Mouse (Mus musculus): ENCODE data around the gene Gm17416. TPM values are rescaled to one million over a fixed set of nuclear protein-coding genes. Genes with fewer than 3 reads are reported as not detected.
A peak's percentile ranks its signal among the peaks of the same experiment; 100 is the strongest.

Gene Gm17416
- not detected in 2 replicates for polyA plus RNA-seq (2016; fragmentation: Nextera tagmentation; extraction: Ambion mirVana)

- Histone ChIP-seq H3K27ac (ENCODE audit: poor library complexity, severe bottlenecking) (no peak within 1 kb of the TSS), H3K9me3 (replicated peaks) (no peaks in the 10 kb centered on the region), H3K4me2 (no peak within 1 kb of the TSS), H3K9ac (no peak within 1 kb of the TSS), H3K27me3 (replicated peaks) (peaks cover 2% of the 10 kb centered on the region), H3K4me3 (no peak within 1 kb of the TSS), H3K4me1 (replicated peaks) (no peaks in the 10 kb centered on the region), H3K36me3 (no peaks in the 10 kb centered on the region)
- no peak for ATAC-seq (ENCODE audit: insufficient number of reproducible peaks, low FRiP score)
- 86% methylated on average over 5 of the region's 5 CpGs for WGBS
Observed at GRCm38 (mm10) chr2:152569038-152569437, at the start of gene Gm17416. Gm17416 (plus strand) TSS chr2:152569338.

DNA sequence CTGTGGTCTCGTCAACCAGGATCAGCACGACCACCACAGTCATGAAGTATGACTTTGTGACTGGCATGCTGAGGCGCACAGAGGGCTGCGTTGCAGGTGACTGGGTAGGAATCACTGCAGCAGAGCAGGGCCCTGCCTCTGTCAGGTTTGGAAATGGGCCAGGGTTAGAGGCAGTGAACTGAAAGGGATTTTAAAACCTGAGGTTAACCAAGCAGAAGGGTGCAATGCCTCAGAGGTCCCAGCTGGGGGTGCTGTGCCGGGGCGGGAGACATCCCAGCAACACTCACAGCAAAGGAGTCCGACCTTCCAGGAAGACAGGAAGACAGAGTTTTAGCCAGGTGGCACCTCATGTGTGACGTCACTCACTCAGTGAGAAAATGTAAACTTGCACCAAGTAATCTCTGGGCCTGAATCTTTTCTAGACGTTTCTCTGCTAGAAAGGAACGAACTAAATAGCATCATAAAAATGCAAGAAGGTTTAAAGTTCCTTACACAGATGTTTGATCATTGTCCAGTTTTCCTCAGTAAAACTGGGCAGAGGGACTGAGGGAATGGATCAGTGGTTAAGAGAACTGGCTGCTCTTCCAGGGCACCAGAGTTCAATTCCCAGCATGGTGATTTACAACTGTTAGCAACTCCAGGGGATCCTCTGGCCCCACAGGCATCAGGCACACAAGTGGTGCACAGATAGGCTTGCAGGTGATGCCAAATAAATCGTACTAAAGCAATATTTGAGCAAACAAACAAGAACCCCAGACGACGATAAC is 29.0 kb upstream of the Gm17416 start, which contains the start of gene Defb29:
Gene Defb29 (minus strand): TSS at position 155 of the 767 bp plus-strand sequence.
- H3K9me3 ChIP-seq (replicated peaks): peaks cover 4% of the 10 kb centered on the region
- H3K4me1 ChIP-seq (replicated peaks): 0 out of 2 replicates have a peak, but pooled peaks cover 3% of the 10 kb centered on the region
- H3K36me3 ChIP-seq: no peaks in the 10 kb centered on the region
- H3K27me3 ChIP-seq (replicated peaks): no peaks in the 10 kb centered on the region
- no peak within 1 kb of the TSS for H3K4me3 ChIP-seq
- ATAC-seq (ENCODE audit: insufficient number of reproducible peaks, low FRiP score): no peak
- H3K9ac ChIP-seq: no peak within 1 kb of the TSS
- H3K4me2 ChIP-seq: no peak within 1 kb of the TSS
- WGBS: 51% methylated on average over 13 of the region's 13 CpGs
- H3K27ac ChIP-seq (ENCODE audit: poor library complexity, severe bottlenecking): no peak within 1 kb of the TSS

DNA sequence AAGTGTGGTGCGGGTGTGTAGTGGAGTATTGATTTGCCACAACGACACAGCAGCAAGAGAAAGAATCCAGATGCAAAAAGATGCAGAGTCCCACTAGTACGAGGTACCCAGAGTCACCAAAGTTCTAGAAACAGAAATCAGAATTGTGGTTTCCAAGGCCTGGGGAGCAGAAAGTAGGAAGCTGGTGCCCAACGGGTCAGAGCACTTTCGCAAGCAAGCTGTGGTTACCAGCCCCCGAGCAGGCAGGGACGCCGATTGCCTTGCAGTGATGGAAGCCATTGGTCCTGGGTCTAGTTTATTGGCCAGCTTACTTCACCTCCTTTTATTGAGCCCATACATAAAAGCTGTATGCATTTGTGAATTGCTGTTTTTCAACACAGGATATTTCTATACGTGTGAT is 27.2 kb upstream of the Gm17416 start:
- 78% methylated on average over 9 of the region's 9 CpGs for WGBS
- Histone ChIP-seq H3K4me2 (no peak overlapping the region), H3K36me3 (no peaks in the 10 kb centered on the region), H3K9ac (no peak overlapping the region), H3K9me3 (replicated peaks) (peaks cover 4% of the 10 kb centered on the region), H3K27ac (ENCODE audit: poor library complexity, severe bottlenecking) (no peak overlapping the region), H3K4me1 (replicated peaks) (0 out of 2 replicates have a peak, but pooled peaks cover 3% of the 10 kb centered on the region), H3K4me3 (no peak overlapping the region), H3K27me3 (replicated peaks) (no peaks in the 10 kb centered on the region)
- no peak for ATAC-seq (ENCODE audit: insufficient number of reproducible peaks, low FRiP score)

- Histone ChIP-seq H3K9me3 (replicated peaks) (peaks cover 4% of the 10 kb centered on the region), H3K4me2 (no peak overlapping the region), H3K9ac (no peak overlapping the region), H3K36me3 (no peaks in the 10 kb centered on the region), H3K4me1 (replicated peaks) (0 out of 2 replicates have a peak, but pooled peaks cover 3% of the 10 kb centered on the region), H3K4me3 (no peak overlapping the region), H3K27ac (ENCODE audit: poor library complexity, severe bottlenecking) (no peak overlapping the region), H3K27me3 (replicated peaks) (no peaks in the 10 kb centered on the region)
- 74% methylated on average over 2 of the region's 2 CpGs for WGBS
- ATAC-seq (ENCODE audit: insufficient number of reproducible peaks, low FRiP score): no peak
Observed at GRCm38 (mm10) chr2:152542897-152543296, 26.2 kb upstream of the Gm17416 start.

DNA sequence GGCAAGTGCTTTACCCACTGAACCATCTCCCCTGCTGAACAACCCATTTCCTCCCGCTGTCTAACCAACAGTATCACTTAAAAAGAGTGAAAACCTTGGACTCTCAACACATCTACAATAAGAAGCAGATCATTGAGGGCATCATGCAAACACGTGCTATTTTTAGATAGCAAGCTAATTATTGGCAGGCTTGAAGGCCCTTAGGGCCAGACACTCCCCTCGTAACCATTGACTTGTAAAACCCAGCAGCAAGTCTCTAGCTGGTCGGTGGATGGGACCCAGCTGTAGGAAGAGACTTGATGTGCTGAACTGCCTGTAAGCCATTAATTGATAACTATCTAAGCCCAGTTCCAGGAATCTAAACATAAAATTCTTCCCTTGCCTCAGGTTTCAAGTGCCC is 25.7 kb upstream of the Gm17416 start:
- no peaks in the 10 kb centered on the region for H3K36me3 ChIP-seq
- ATAC-seq (ENCODE audit: insufficient number of reproducible peaks, low FRiP score): no peak
- H3K27me3 ChIP-seq (replicated peaks): no peaks in the 10 kb centered on the region
- 58% methylated on average over 4 of the region's 4 CpGs for WGBS
- no peak overlapping the region for H3K4me2 ChIP-seq
- no peak overlapping the region for H3K27ac ChIP-seq (ENCODE audit: poor library complexity, severe bottlenecking)
- no peak overlapping the region for H3K4me3 ChIP-seq
- H3K9ac ChIP-seq: no peak overlapping the region
- H3K4me1 ChIP-seq (replicated peaks): 0 out of 2 replicates have a peak, but pooled peaks cover 3% of the 10 kb centered on the region
- H3K9me3 ChIP-seq (replicated peaks): peaks cover 4% of the 10 kb centered on the region

- no peak overlapping the region for H3K9ac ChIP-seq
- ATAC-seq (ENCODE audit: insufficient number of reproducible peaks, low FRiP score): peak; percentile 33; the same call in 1 of the 2 replicates
- WGBS: 31% methylated on average over 4 of the region's 4 CpGs
- H3K27ac ChIP-seq (ENCODE audit: poor library complexity, severe bottlenecking): no peak overlapping the region
- H3K27me3 ChIP-seq (replicated peaks): no peaks in the 10 kb centered on the region
- H3K4me1 ChIP-seq (replicated peaks): 0 out of 2 replicates have a peak, but pooled peaks cover 3% of the 10 kb centered on the region
- no peak overlapping the region for H3K4me3 ChIP-seq
- H3K36me3 ChIP-seq: no peaks in the 10 kb centered on the region
- no peak overlapping the region for H3K4me2 ChIP-seq
- H3K9me3 ChIP-seq (replicated peaks): peaks cover 4% of the 10 kb centered on the region
Observed at GRCm38 (mm10) chr2:152544691-152545090, 24.4 kb upstream of the Gm17416 start.

DNA sequence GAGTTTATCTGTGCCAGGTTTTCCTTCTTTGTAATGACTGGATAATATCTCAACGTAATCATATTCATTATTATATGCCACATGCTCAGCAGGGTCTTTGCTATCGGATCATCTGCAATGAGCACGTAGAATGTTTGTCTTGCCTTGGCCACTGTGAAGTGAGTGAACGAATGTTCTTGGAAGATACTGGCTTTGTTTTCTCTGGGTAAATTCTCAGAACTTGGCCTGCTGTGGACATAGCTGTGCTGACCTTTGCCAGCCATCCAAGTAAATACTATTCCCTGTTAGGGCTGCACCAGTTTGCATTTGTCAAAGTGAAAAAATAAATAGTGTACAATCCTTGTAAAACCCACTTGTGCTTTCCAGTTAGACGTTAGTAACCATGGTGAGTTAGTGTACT is 21.0 kb upstream of the Gm17416 start:
- Histone ChIP-seq H3K9me3 (replicated peaks) (no peaks in the 10 kb centered on the region), H3K27ac (ENCODE audit: poor library complexity, severe bottlenecking) (no peak overlapping the region), H3K4me2 (no peak overlapping the region), H3K4me3 (no peak overlapping the region), H3K4me1 (replicated peaks) (0 out of 2 replicates have a peak, but pooled peaks cover 3% of the 10 kb centered on the region), H3K27me3 (replicated peaks) (no peaks in the 10 kb centered on the region), H3K9ac (no peak overlapping the region), H3K36me3 (no peaks in the 10 kb centered on the region)
- ATAC-seq (ENCODE audit: insufficient number of reproducible peaks, low FRiP score): no peak
- 74% methylated on average over 5 of the region's 5 CpGs for WGBS

DNA sequence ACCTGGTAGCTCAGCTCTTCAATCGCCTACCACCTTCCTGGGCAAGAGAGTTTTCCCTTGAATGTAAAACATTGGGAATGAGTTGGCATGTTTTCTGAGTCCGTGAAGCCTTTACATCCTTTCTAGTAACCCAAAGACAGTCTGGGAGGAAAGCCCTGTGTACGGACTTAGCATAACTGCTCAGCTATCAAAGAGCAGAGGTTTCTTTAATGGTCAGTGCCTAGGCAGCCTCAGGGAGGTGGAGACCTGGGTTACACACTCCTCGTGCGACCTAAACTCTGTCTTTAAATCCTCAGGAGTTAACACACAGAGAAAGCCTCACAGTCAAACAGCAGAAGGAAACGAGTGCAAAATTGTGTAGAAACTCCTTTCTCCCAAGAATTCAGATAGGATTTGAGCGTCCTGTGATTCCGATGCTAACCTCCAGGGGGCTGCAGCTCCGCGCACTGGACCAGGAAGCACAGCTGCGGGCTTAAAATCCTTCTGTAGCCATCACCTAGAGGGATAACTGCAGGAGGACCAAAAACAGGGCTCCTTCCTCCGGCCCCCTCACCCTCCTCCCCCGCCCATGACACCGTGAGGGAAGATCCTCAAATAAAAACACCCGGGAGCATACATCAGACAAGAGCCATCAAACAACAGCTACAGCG is 15.2 kb upstream of the Gm17416 start:
- no peak overlapping the region for H3K4me3 ChIP-seq
- no peaks in the 10 kb centered on the region for H3K4me1 ChIP-seq (replicated peaks)
- no peaks in the 10 kb centered on the region for H3K9me3 ChIP-seq (replicated peaks)
- no peaks in the 10 kb centered on the region for H3K36me3 ChIP-seq
- no peak overlapping the region for H3K27ac ChIP-seq (ENCODE audit: poor library complexity, severe bottlenecking)
- no peak for ATAC-seq (ENCODE audit: insufficient number of reproducible peaks, low FRiP score)
- no peaks in the 10 kb centered on the region for H3K27me3 ChIP-seq (replicated peaks)
- 11% methylated on average over 16 of the region's 16 CpGs for whole genome bisulfite sequencing
- H3K9ac ChIP-seq: no peak overlapping the region
- peak overlapping the region; percentile 44 for H3K4me2 ChIP-seq

DNA sequence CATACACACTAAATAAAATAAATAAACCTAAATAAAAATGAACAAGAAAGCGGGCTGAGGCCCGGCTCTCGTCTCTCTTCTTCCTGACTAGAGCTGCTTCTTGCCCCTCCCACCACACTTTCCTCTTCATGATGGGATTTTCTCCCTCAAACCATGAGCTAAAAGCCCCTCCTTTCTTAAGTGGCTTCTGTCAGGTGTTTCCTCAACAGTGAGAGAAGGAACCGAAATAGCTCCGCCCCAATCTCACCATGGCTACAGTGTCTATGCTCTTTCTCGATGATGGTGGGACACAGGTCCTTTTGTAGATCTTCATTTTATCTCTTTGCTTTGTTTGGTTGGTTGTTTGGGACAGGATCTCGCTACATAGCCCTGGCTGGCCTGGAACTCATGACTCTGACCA is 12.5 kb upstream of the Gm17416 start:
- Histone ChIP-seq H3K9me3 (replicated peaks) (no peaks in the 10 kb centered on the region), H3K36me3 (no peaks in the 10 kb centered on the region), H3K27me3 (replicated peaks) (no peaks in the 10 kb centered on the region), H3K27ac (ENCODE audit: poor library complexity, severe bottlenecking) (no peak overlapping the region), H3K4me1 (replicated peaks) (no peaks in the 10 kb centered on the region), H3K4me2 (no peak overlapping the region), H3K4me3 (no peak overlapping the region), H3K9ac (no peak overlapping the region)
- 81% methylated on average over 7 of the region's 7 CpGs for WGBS
- ATAC-seq (ENCODE audit: insufficient number of reproducible peaks, low FRiP score): no peak

- no peaks in the 10 kb centered on the region for H3K36me3 ChIP-seq
- 71% methylated on average over 4 of the region's 4 CpGs for WGBS
- H3K4me1 ChIP-seq (replicated peaks): no peaks in the 10 kb centered on the region
- peaks cover 2% of the 10 kb centered on the region for H3K27me3 ChIP-seq (replicated peaks)
- H3K9me3 ChIP-seq (replicated peaks): no peaks in the 10 kb centered on the region
- no peak overlapping the region for H3K4me2 ChIP-seq
- H3K27ac ChIP-seq (ENCODE audit: poor library complexity, severe bottlenecking): no peak overlapping the region
- H3K4me3 ChIP-seq: no peak overlapping the region
- ATAC-seq (ENCODE audit: insufficient number of reproducible peaks, low FRiP score): no peak
- no peak overlapping the region for H3K9ac ChIP-seq
Observed at GRCm38 (mm10) chr2:152569881-152570280, 743 bp downstream of the Gm17416 start.

GRCm38 (mm10) chr2:152570313-152570712 is 1.2 kb downstream of the Gm17416 start:
- no peaks in the 10 kb centered on the region for H3K36me3 ChIP-seq
- no peak for ATAC-seq (ENCODE audit: insufficient number of reproducible peaks, low FRiP score)
- WGBS: 70% methylated on average over 6 of the region's 6 CpGs

More at GRCm38 (mm10) chr2:152570313-152570712, 1.2 kb downstream of the Gm17416 start:
- no peak overlapping the region for H3K4me3 ChIP-seq
- peaks cover 2% of the 10 kb centered on the region for H3K27me3 ChIP-seq (replicated peaks)
- no peak overlapping the region for H3K9ac ChIP-seq
- no peak overlapping the region for H3K4me2 ChIP-seq
- no peaks in the 10 kb centered on the region for H3K9me3 ChIP-seq (replicated peaks)
- H3K4me1 ChIP-seq (replicated peaks): no peaks in the 10 kb centered on the region
- H3K27ac ChIP-seq (ENCODE audit: poor library complexity, severe bottlenecking): no peak overlapping the region

Measured in heart, embryonic 12.5 days (tissue).